Mouse (Mus musculus) heart, postnatal 14 days (tissue): ENCODE results near the gene Ccnl1. TPM values are rescaled to one million over a fixed set of nuclear protein-coding genes. Genes with fewer than 3 reads are reported as not detected.

ENCODE experiments used
- DNase-seq, 2 experiments: peaks; one replicate each; pipeline ENCODE4 v3.0.0; 2021 to 2022
- intact Hi-C: fragments of 180-260 bp; cut with DNase I; formaldehyde crosslinking; loops from one replicate; pipeline ENCODE4 v1.15.1; 2025
- long read RNA-seq, 2 experiments: library from polyadenylated mRNA; stranded (forward); transcript quantifications; one replicate each; pipeline ENCODE4 v2.0.0; 2021
- total RNA-seq, 2 experiments: library from RNA; stranded (reverse); gene quantifications; 2 replicates each; pipeline ENCODE4 v1.2.3; 2021

The Ccnl1 gene
- total RNA-seq, result 10 to 100 TPM; 33.6 TPM
- long read RNA-seq, experiment 1, transcript Ccnl1-201 (11 exons, 2,169 nt), result major isoform, 14 of 28 reads
- long read RNA-seq, experiment 1, partial matches to known transcripts, result 4 of 28 reads
- long read RNA-seq, experiment 1, other reads (novel, unspliced or antisense), result 4 of 28 reads
- long read RNA-seq, experiment 2, transcript Ccnl1-201 (11 exons, 2,169 nt), result major isoform, 6 of 11 reads
- long read RNA-seq, experiment 2, partial matches to known transcripts, result 0 of 11 reads
- long read RNA-seq, experiment 2, other reads (novel, unspliced or antisense), result 3 of 11 reads

DNA sequence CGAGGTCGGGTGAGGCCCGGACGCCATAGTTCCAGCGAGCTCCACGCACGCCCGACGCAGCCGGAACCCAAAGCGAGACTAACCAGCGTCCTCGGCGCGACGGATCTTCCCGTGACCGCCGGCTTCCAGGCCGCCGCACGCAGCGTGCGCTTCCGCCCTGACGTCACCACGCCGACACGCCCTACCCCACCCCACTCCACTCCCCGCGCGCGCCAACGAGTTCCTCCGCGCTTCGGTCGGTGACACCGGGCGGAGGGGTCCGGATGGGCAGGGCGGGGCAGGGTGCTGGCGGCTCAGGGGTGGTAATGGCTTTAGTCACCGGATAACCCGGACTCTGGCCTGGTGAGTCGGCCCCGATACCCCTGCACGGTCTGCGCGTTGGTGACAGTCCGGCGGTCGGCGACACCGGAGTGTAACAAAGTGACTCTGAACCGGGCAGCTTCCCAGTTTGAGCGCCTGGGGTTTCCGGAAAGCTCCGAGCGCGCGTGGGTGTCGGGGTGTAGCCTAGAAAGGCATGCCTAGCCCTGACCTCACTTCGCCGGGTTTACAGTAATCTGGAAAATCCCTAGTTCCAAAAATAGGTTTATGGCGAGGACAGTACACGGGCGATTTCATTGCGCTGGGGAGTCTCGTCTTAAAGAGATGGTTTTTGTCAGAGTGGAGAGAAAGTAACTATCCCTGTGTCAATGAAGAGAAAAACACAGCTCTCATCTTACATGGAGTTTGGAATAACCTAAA, at the start of gene Ccnl1:
Gene Ccnl1 (minus strand): TSS at position 148 of the 738 bp plus-strand sequence.
- intact Hi-C loops, result loop anchor here (1.0 to 10.0 kb wide), 2 partner anchors 16 to 563 kb away; partner anchors contain the start of gene Ssr3
- DNase-seq, result peak; percentile 98 to 99

GRCm38 (mm10) chr3:66004989-66005388, 46.9 kb upstream of the Ccnl1 start:
- DNase-seq, result no peak
- intact Hi-C loops, result loop anchor here (2.0 to 5.0 kb wide), 2 partner anchors 232 to 258 kb away; no protein-coding TSS in a partner anchor

- intact Hi-C loops, result loop anchor here (2.0 to 5.0 kb wide), 2 partner anchors 233 to 258 kb away; no protein-coding TSS in a partner anchor
- DNase-seq, result no peak
Observed at GRCm38 (mm10) chr3:66004220-66004951, 46.3 kb upstream of the Ccnl1 start.

- intact Hi-C loops, result loop anchor here (5.0 kb wide), 1 partner anchor 237 kb away; no protein-coding TSS in a partner anchor
- DNase-seq, result no peak
Observed at GRCm38 (mm10) chr3:66000400-66000799, 42.4 kb upstream of the Ccnl1 start.

DNA sequence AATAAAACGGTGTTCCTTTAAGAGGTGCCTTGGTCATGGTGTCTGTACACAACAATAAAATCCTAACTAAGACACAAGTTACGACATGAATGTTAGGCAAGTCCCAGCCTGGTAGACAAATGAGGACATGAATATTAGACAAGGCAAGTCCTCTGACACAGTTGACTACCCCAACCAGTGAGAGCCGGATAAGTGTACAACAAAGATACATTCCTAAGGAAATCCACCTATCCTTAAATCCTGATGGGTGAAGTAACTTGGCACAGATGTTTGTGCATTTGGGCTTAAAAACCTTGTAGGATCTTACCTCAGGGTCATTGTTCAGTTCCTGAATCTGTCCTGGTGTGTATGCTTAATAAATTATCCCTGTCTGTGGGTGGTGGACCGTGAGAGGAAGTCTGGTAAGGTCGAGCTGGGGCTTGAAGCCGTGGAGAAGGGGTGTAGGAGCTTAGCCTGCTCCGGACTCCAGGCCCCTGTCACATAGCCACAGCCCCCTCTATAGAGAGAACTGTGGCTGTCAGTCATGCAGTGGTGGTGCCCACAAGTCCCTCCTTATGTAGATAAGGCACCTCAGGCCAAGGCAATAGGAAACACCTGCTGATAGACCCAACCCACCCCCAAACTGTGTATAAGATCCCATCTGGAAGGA, 39.4 kb upstream of the Ccnl1 start:
- intact Hi-C loops, result no loop called here
- DNase-seq, result no peak

GRCm38 (mm10) chr3:65992395-65993340, 34.6 kb upstream of the Ccnl1 start:
- intact Hi-C loops, result loop anchor here (5.0 kb wide), 1 partner anchor 130 kb away; no protein-coding TSS in a partner anchor
- no peak for DNase-seq

- intact Hi-C loops, result loop anchor here (2.0 to 5.0 kb wide), 3 partner anchors 34 to 129 kb away; no protein-coding TSS in a partner anchor
- peak; percentile 16 to 55 for DNase-seq
Observed at GRCm38 (mm10) chr3:65990957-65991646, 33.1 kb upstream of the Ccnl1 start.

GRCm38 (mm10) chr3:65990524-65990923, 32.5 kb upstream of the Ccnl1 start:
- DNase-seq, result no peak
- intact Hi-C loops, result loop anchor here (2.0 to 5.0 kb wide), 3 partner anchors 34 to 128 kb away; no protein-coding TSS in a partner anchor

GRCm38 (mm10) chr3:65988711-65989495, 30.9 kb upstream of the Ccnl1 start:
- intact Hi-C loops, result no loop called here
- no peak for DNase-seq

- intact Hi-C loops, result loop anchor here (5.0 kb wide), 1 partner anchor 449 kb away; the partner anchor contains the start of gene Tiparp
- DNase-seq, result no peak
Observed at GRCm38 (mm10) chr3:65976296-65976695, 18.2 kb upstream of the Ccnl1 start.

- intact Hi-C loops, result loop anchor here (5.0 kb wide), 1 partner anchor 448 kb away; the partner anchor contains the start of gene Tiparp
Observed at GRCm38 (mm10) chr3:65975317-65975716, 17.3 kb upstream of the Ccnl1 start.

GRCm38 (mm10) chr3:65974232-65975058, 16.4 kb upstream of the Ccnl1 start:
- intact Hi-C loops, result loop anchor here (1.0 to 5.0 kb wide), 2 partner anchors 16 to 447 kb away; partner anchors contain the start of genes Ccnl1 and Tiparp
- peak; percentile 99 for DNase-seq

More at GRCm38 (mm10) chr3:65975317-65975716, 17.3 kb upstream of the Ccnl1 start:
- peak; percentile 53 to 61 for DNase-seq

DNA sequence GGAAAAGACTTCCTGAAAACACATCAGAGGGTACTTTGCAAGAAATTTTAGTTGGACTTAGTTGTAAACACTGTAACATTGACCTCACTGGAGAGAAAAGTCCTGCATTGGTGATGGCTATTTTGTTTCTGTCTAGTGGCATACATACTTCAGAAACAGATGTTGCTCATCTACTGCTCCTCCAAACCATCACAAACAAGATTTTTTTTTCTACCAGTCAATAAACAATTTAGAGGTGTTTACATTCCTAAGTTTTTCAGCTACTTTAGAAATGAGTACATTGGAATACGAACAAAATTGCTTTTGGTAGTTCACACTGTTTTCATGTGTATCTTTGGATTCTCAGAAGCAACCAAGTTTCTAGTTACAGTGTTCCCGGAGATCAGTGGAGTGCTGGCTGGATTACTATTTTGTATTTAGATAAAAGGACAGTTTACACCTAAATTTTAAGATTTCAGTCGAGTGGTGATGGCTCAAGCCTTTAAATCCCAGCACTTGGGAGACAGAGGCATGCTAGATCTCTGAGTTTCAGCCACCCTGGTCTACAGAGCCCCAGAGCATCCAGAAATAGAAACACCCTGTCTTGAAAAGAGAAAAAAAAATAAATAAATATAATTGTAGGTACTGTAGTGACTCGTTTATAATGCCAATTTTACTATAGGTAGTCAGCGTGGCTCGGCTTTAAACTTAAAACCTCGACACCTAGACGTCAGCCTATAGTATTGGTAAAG, 15.6 kb upstream of the Ccnl1 start:
- intact Hi-C loops, result loop anchor here (1.0 kb wide), 1 partner anchor 15 kb away; the partner anchor contains the start of gene Ccnl1
- no peak for DNase-seq

GRCm38 (mm10) chr3:65969196-65969595, 11.1 kb upstream of the Ccnl1 start:
- DNase-seq, result no peak
- intact Hi-C loops, result no loop called here

GRCm38 (mm10) chr3:65966360-65966759, 8.3 kb upstream of the Ccnl1 start:
- intact Hi-C loops, result no loop called here

More at GRCm38 (mm10) chr3:65966360-65966759, 8.3 kb upstream of the Ccnl1 start:
- DNase-seq, result no peak
